Mouse (Mus musculus) midbrain, postnatal 0 days (tissue): Measurements from ENCODE around the gene Slc15a5. TPM values are rescaled to one million over a fixed set of nuclear protein-coding genes. Genes with fewer than 3 reads are reported as not detected.

ENCODE experiments used
- ATAC-seq: fragments of 200-750 bp; cut with Nextera tagmentation; 2 replicates; pipeline ENCODE4 v1.8.0; 2017; ENCODE audit warnings: moderate number of reproducible peaks, mild to moderate bottlenecking, moderate TSS enrichment, moderate library complexity; ENCODE audit not compliant: low FRiP score
- DNase-seq: peaks from one replicate; pipeline ENCODE4 v3.0.0-alpha.2; 2015; ENCODE audit warnings: low spot score
- H3K27ac ChIP-seq: fragments of 300-500 bp; sonication (generic); 2 replicates; pipeline ENCODE4 v1.5.1; 2014; ENCODE audit warnings: low read depth, mild to moderate bottlenecking, low read length, mixed read lengths
- H3K27me3 ChIP-seq: fragments of 300-500 bp; sonication (generic); 2 replicates; pipeline ENCODE4 v1.6.1; 2014; ENCODE audit warnings: low read length, control low read depth, mixed read lengths; ENCODE audit not compliant: insufficient read depth
- H3K36me3 ChIP-seq: fragments of 300-500 bp; sonication (generic); 2 replicates; pipeline ENCODE4 v1.6.1; 2014; ENCODE audit warnings: low read length, control low read depth, mixed read lengths; ENCODE audit not compliant: insufficient read depth
- H3K4me1 ChIP-seq: fragments of 300-500 bp; sonication (generic); 2 replicates; pipeline ENCODE4 v1.6.1; 2014; ENCODE audit warnings: mild to moderate bottlenecking, control low read depth, antibody characterized with exemption, low read length, mixed read lengths; ENCODE audit not compliant: insufficient read depth
- H3K4me2 ChIP-seq: fragments of 300-500 bp; sonication (generic); 2 replicates; pipeline ENCODE4 v1.6.1; 2014; ENCODE audit warnings: low read depth, mild to moderate bottlenecking, low read length, mixed read lengths; ENCODE audit not compliant: poor library complexity, severe bottlenecking
- H3K4me3 ChIP-seq: fragments of 300-500 bp; sonication (generic); 2 replicates; pipeline ENCODE4 v1.5.1; 2014; ENCODE audit warnings: low read depth, mild to moderate bottlenecking, low read length, moderate library complexity
- H3K9ac ChIP-seq: fragments of 300-500 bp; sonication (generic); replicated peaks from 2 replicates; pipeline ENCODE4 v1.6.1; 2014; ENCODE audit warnings: mild to moderate bottlenecking, low read length, moderate library complexity, mixed read lengths; ENCODE audit not compliant: poor library complexity, severe bottlenecking
- H3K9me3 ChIP-seq: fragments of 300-500 bp; sonication (generic); 2 replicates; pipeline ENCODE4 v1.6.1; 2016; ENCODE audit warnings: low read length, control low read depth
- CTCF ChIP-seq: IDR thresholded peaks from 2 replicates; pipeline ENCODE4 v1.5.1; 2016; ENCODE audit warnings: antibody characterized with exemption, mild to moderate bottlenecking
- WGBS: fragments of 180-500 bp; shearing (Covaris S2); extraction: QIAGEN DNeasy Blood & Tissue Kit; methylation state at CpG from one replicate; pipeline ENCODE4 v1.1.7; 2014; 5-methylcytosine and 5-hydroxymethylcytosine counted together
- polyA plus RNA-seq: library from polyadenylated mRNA; unstranded; fragments of >200 nt; fragmentation: Nextera tagmentation; extraction: Ambion mirVana; gene quantifications from 2 replicates; pipeline ENCODE4 v1.2.1, GENCODE M21; 2015
- total RNA-seq: library from RNA; depleted of rRNA; stranded (reverse); fragments of >200 nt; gene quantifications from 2 replicates; pipeline ENCODE4 v1.2.3, GENCODE M21; 2014; rRNA removed

The Slc15a5 gene
- total and polyA plus RNA-seq, 2 experiments from 2014 or later = 0.11 to 0.96 TPM

- DNase-seq (no peak), ATAC-seq (no peak)
- TF ChIP-seq CTCF = no peak
- no peak overlapping the region for H3K9ac ChIP-seq
- WGBS = 64% methylated on average over 12 of the region's 12 CpGs
- no peaks in the 10 kb centered on the region for H3K9me3 ChIP-seq
- no peaks in the 10 kb centered on the region for H3K36me3 ChIP-seq
- no peaks in the 10 kb centered on the region for H3K4me1 ChIP-seq
- no peak overlapping the region for H3K27ac ChIP-seq
- H3K4me3 ChIP-seq = no peak overlapping the region
- H3K4me2 ChIP-seq = no peak overlapping the region
- no peaks in the 10 kb centered on the region; the same call in 1 of the 2 replicates for H3K27me3 ChIP-seq
Measured at GRCm38 (mm10) chr6:137940374-137941218, 139.1 kb downstream of the Slc15a5 start.

- no peak for ATAC-seq
- WGBS = 96% methylated on average over 5 of the region's 5 CpGs
- Histone ChIP-seq H3K4me2 (no peak overlapping the region), H3K27me3 (no peaks in the 10 kb centered on the region; the same call in 1 of the 2 replicates), H3K4me3 (no peak overlapping the region), H3K27ac (no peak overlapping the region), H3K9me3 (no peaks in the 10 kb centered on the region), H3K4me1 (no peaks in the 10 kb centered on the region), H3K36me3 (no peaks in the 10 kb centered on the region), H3K9ac (no peak overlapping the region)
- no peak for DNase-seq
- TF ChIP-seq CTCF = no peak
Measured at GRCm38 (mm10) chr6:137937541-137937940, 142.2 kb downstream of the Slc15a5 start.

- H3K27ac ChIP-seq = no peak overlapping the region
- WGBS = 72% methylated on average over 1 of the region's 1 CpGs
- H3K4me1 ChIP-seq = no peaks in the 10 kb centered on the region
- no peak overlapping the region for H3K4me2 ChIP-seq
- TF ChIP-seq CTCF = no peak
- DNase-seq (no peak), ATAC-seq (no peak)
- no peak overlapping the region for H3K9ac ChIP-seq
- H3K9me3 ChIP-seq = no peaks in the 10 kb centered on the region
- no peaks in the 10 kb centered on the region; the same call in 1 of the 2 replicates for H3K27me3 ChIP-seq
- no peaks in the 10 kb centered on the region for H3K36me3 ChIP-seq
- no peak overlapping the region for H3K4me3 ChIP-seq
Measured at GRCm38 (mm10) chr6:137936268-137936667, 143.4 kb downstream of the Slc15a5 start.

- Histone ChIP-seq H3K9ac (no peak overlapping the region), H3K4me3 (no peak overlapping the region), H3K36me3 (no peaks in the 10 kb centered on the region), H3K9me3 (no peaks in the 10 kb centered on the region), H3K27me3 (no peaks in the 10 kb centered on the region; the same call in 1 of the 2 replicates), H3K4me2 (no peak overlapping the region), H3K4me1 (no peaks in the 10 kb centered on the region), H3K27ac (no peak overlapping the region)
- 60% methylated on average over 7 of the region's 7 CpGs for WGBS
- no peak for DNase-seq
- TF ChIP-seq CTCF = no peak
- no peak for ATAC-seq
Measured at GRCm38 (mm10) chr6:137935857-137936256, 143.9 kb downstream of the Slc15a5 start.

GRCm38 (mm10) chr6:137935341-137935740, 144.4 kb downstream of the Slc15a5 start:
- WGBS = 58% methylated on average over 8 of the region's 8 CpGs
- Histone ChIP-seq H3K27ac (no peak overlapping the region), H3K4me2 (no peak overlapping the region), H3K9me3 (no peaks in the 10 kb centered on the region), H3K27me3 (no peaks in the 10 kb centered on the region; the same call in 1 of the 2 replicates), H3K4me3 (no peak overlapping the region), H3K36me3 (no peaks in the 10 kb centered on the region), H3K9ac (no peak overlapping the region), H3K4me1 (no peaks in the 10 kb centered on the region)
- DNase-seq = no peak
- ATAC-seq = no peak
- no peak for TF ChIP-seq CTCF

- WGBS = 60% methylated on average over 3 of the region's 3 CpGs
- Histone ChIP-seq H3K4me1 (no peaks in the 10 kb centered on the region), H3K4me3 (no peak overlapping the region), H3K9ac (no peak overlapping the region), H3K9me3 (no peaks in the 10 kb centered on the region), H3K4me2 (no peak overlapping the region), H3K27ac (no peak overlapping the region), H3K36me3 (no peaks in the 10 kb centered on the region), H3K27me3 (no peaks in the 10 kb centered on the region; the same call in 1 of the 2 replicates)
- DNase-seq (peak; percentile 45), ATAC-seq (no peak)
- TF ChIP-seq CTCF = no peak
Measured at GRCm38 (mm10) chr6:137934545-137935298, 145.0 kb downstream of the Slc15a5 start.

Other genes with a start within 250 kb of the Slc15a5 start
- 36.6 and 40.3 TPM in 2 replicates for gene Mgst1, start 60.4 kb upstream of the Slc15a5 start, total RNA-seq
- gene Mgst1, start 60.4 kb upstream of the Slc15a5 start, polyA plus RNA-seq = 100 and 114 TPM in 2 replicates